Mouse (Mus musculus) 3134 (cell line): ENCODE results near the gene Olfr1177-ps.

ENCODE experiments used
- DNase-seq: peaks from one replicate; pipeline ENCODE4 v3.0.0-alpha.2; 2011; ENCODE audit warnings: low spot score; ENCODE audit not compliant: insufficient read length; ENCODE audit errors: extremely low read depth

The Olfr1177-ps gene

DNA sequence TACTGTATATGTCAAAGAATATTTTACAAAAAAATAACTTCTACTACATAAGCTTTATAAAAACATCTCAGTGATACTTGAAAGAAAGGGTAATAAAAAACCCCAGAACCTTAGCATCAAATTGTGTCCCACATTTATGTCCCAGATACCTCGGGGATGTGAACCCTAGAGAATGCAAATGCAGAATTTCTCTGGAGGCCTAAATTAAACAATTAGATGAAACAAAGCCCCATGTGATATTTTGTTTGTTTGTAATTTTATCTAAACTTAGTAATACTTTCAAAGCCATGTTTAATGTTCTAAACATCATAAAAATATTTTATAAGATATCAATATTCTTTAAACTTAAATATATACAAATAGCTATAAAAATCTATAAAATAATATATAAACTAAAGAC is at the start of gene Olfr1177-ps:
Gene Olfr1177-ps (minus strand): TSS at position 101 of the 400 bp plus-strand sequence.
- no peak for DNase-seq

DNA sequence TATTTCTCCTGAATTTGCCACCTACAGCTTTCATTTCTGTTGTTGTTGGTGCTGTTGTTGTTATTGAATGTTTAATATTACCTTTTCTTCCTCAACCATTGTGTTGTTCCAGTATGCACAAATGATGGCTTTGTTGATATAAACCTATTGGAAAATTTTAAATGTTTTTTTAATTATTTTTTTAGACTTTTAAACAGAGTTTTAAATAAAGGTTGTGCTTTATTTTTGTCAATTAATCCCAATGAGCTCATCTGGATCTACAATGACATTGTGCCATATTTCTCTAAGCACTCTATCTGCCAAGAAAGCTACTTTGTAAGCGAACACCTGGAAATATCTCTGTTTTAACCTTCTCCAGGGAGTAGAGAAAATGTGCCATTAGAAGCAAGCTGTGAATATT is 40.5 kb upstream of the Olfr1177-ps start, which contains the start of gene Olfr1178:
Gene Olfr1178 (plus strand): TSS at position 301 of the 400 bp plus-strand sequence.
- no peak for DNase-seq

DNA sequence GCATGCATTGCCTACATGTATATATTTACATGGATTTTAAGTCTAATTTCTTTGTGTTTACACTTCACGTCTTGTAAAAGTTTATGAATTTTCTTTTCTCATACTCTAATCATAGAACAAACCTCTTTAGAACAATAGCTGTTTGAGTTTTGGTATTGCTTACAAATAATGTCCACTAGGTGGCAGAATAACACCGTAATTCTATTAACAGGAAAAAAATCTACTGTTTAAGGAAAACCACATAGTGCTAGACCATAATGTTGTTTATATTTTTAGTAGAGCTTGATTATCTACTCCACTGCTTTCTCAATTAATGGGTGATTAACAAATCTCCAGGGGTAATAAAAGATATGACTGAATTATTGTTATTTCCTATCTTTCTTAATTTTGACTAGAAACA is 10.0 kb upstream of the Olfr1177-ps start:
- no peak for DNase-seq

DNA sequence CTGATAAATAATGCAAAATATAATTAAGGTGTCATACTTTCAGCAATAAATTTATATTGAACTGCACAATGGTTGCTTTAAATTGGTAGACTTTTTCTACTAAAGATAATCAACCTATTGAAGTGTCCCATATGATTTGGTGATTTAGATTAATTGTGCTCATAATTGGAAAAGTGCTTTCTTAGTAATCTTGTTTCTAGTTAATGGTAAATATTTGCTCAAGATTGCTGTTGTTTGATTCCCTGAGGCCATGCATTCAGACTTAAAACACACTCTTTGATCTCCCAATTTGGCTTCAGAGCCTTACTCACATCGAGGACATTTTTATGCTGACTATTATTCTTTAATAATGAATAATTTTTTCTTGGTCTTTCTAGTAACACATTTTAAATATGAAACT is 9.9 kb downstream of the Olfr1177-ps start, which contains the start of gene Olfr1176:
Gene Olfr1176 (plus strand): TSS at position 301 of the 400 bp plus-strand sequence.
- no peak for DNase-seq

DNA sequence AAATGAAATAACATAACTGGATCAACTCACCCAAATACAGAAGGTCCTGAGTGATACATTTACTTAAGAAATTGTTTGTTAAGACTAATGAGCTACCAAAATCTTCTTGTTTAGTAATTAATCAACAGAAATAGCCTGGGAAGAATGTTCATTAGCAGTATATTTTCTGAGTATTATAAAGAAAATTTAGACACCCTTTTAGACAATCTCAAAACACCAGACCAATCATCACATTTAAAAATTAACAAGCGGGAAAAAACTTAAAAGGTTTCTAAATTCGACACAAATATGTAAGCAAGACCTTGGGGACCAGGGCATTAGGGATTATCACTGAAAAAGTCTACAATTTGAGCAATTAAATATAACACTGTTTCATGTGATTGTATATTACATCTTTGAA is 19.2 kb downstream of the Olfr1177-ps start, which contains the start of gene Olfr1175-ps:
Gene Olfr1175-ps (minus strand): TSS at position 101 of the 400 bp plus-strand sequence.
- no peak for DNase-seq

DNA sequence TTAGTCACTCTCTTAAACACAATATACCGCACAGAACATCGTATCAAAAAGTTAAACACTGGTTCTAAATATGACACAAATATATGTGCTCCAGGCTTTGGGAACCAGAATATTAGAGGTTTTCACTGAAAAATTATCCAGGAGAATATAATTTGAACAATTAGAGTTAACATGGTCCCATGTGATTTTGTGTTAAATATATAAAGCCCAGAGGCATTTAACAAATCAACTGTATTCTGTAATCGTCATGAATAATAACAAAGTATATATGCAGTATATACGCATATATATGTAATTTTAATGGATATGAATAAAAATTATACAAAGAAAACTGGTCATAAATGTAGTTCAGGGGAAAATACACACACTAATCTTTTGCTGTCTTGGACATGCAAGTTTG is 31.3 kb downstream of the Olfr1177-ps start, which contains the start of gene Olfr1174-ps:
Gene Olfr1174-ps (minus strand): TSS at position 101 of the 400 bp plus-strand sequence.
- DNase-seq: no peak
